Mouse (Mus musculus): ENCODE data around the gene Csf2.
A peak's percentile ranks its signal among the peaks of the same experiment; 100 is the strongest.

DNA sequence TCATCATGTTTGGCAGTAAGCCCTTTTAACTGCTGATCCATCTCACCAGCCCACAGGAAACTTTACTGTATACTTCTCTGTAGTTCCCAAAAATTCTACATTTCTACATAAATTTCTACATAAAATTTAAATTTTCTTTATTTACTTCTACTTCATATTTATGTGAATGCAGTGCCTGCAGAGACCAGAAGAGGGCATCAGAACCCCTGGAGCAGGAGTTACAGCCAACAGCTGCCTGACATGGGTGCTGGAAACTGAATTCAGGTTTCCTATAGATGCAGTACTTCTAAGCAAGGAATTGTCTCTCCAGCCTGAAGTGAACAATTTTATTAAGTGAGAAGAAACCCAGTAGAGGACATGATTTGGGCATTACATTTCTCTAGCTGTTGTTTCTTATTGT, 49.3 kb upstream of the Csf2 start:
- peak; percentile 28; the same call in 1 of the 2 replicates for TF ChIP-seq CTCF (IDR thresholded peaks at IDR 0.05; ENCODE audit: low read depth)
- TF ChIP-seq EP300 (optimal IDR thresholded peaks at IDR 0.05): no peak

Measured in stomach, postnatal 0 days (tissue).